Mouse (Mus musculus): ENCODE measurements around the gene Rsc1a1.

Gene Rsc1a1

GRCm38 (mm10) chr4:141653044-141653443 is 32.4 kb downstream of the Rsc1a1 start:
- no peak for DNase-seq

- no peak for DNase-seq
Measured at GRCm38 (mm10) chr4:141651944-141652343, 33.5 kb downstream of the Rsc1a1 start.

- DNase-seq = no peak
Measured at GRCm38 (mm10) chr4:141651286-141651685, 34.1 kb downstream of the Rsc1a1 start.

- no peak for DNase-seq
Measured at GRCm38 (mm10) chr4:141649244-141649643, 36.2 kb downstream of the Rsc1a1 start.

- no peak for DNase-seq
Measured at GRCm38 (mm10) chr4:141648262-141648661, 37.1 kb downstream of the Rsc1a1 start.

GRCm38 (mm10) chr4:141647187-141647586 is 38.2 kb downstream of the Rsc1a1 start:
- DNase-seq = no peak

GRCm38 (mm10) chr4:141645988-141646387 is 39.4 kb downstream of the Rsc1a1 start:
- DNase-seq = no peak

- peak; percentile 74 for DNase-seq
Measured at GRCm38 (mm10) chr4:141643118-141643855, 42.1 kb downstream of the Rsc1a1 start.

GRCm38 (mm10) chr4:141641961-141642811 is 43.2 kb downstream of the Rsc1a1 start:
- DNase-seq = no peak

- DNase-seq = no peak
Measured at GRCm38 (mm10) chr4:141641353-141641771, 44.0 kb downstream of the Rsc1a1 start.

- DNase-seq = no peak
Measured at GRCm38 (mm10) chr4:141639474-141639873, 45.9 kb downstream of the Rsc1a1 start.

- no peak for DNase-seq
Measured at GRCm38 (mm10) chr4:141636693-141637092, 48.7 kb downstream of the Rsc1a1 start.

GRCm38 (mm10) chr4:141635991-141636390 is 49.4 kb downstream of the Rsc1a1 start:
- no peak for DNase-seq
